Mouse (Mus musculus): ENCODE data around the gene Mocs3.

GRCm38 (mm10) chr2:168243278-168243677, 12.9 kb downstream of the Mocs3 start:
- TF ChIP-seq POLR2A (IDR thresholded peaks at IDR 0.05; ENCODE audit: insufficient read length, low read depth) (no peak), POLR2AphosphoS2 (IDR thresholded peaks at IDR 0.05; ENCODE audit: insufficient read length, low read depth) (no peak), SRF (IDR thresholded peaks at IDR 0.05; ENCODE audit: control insufficient read depth, insufficient read length, low read depth) (no peak), CEBPB (IDR thresholded peaks at IDR 0.05; ENCODE audit: insufficient read depth, poor library complexity, severe bottlenecking) (no peak), E2F4 (IDR thresholded peaks at IDR 0.05; ENCODE audit: insufficient read depth) (no peak), MYOD1 (IDR thresholded peaks at IDR 0.05; ENCODE audit: control insufficient read depth in 1 of 3, insufficient read length in 2 of 3, low read depth in 2 of 3) (no peak), TCF12 (IDR thresholded peaks at IDR 0.05; ENCODE audit: insufficient read depth, poor library complexity, severe bottlenecking) (no peak), TCF3 (IDR thresholded peaks at IDR 0.05; ENCODE audit: insufficient read length, low read depth) (no peak)

Data from myocyte (in vitro differentiated cells).